Mouse (Mus musculus): ENCODE measurements around the gene Sprr1a. TPM values are rescaled to one million over a fixed set of nuclear protein-coding genes. Genes with fewer than 3 reads are reported as not detected.

Gene Sprr1a
- not detected in 4 replicates for total RNA-seq (2023; ENCODE audit: inconsistent age)

GRCm38 (mm10) chr3:92485863-92486262 is at the start of gene Sprr1a:
Sprr1a (minus strand) TSS chr3:92485895.

GRCm38 (mm10) chr3:92534411-92534810 is 48.7 kb upstream of the Sprr1a start, which contains the start of gene 2310046K23Rik:
2310046K23Rik (minus strand) TSS chr3:92534511.

GRCm38 (mm10) chr3:92500393-92500792 is 14.7 kb upstream of the Sprr1a start, which contains the start of gene Sprr4:
Sprr4 (minus strand) TSS chr3:92500493.

GRCm38 (mm10) chr3:92458620-92459019 is 27.1 kb downstream of the Sprr1a start, which contains the start of gene Sprr3:
Sprr3 (minus strand) TSS chr3:92458720.

GRCm38 (mm10) chr3:92438689-92439088 is 47.0 kb downstream of the Sprr1a start, which contains the start of gene Sprr1b:
Sprr1b (minus strand) TSS chr3:92438789.

Other genes starting within 250 kb of the Sprr1a start
- gene Sprr2a3, start 200.5 kb downstream of the Sprr1a start, total RNA-seq (2023; ENCODE audit: inconsistent age) = not detected in 4 replicates
- gene Sprr2b, start 169.3 kb downstream of the Sprr1a start, total RNA-seq (2023; ENCODE audit: inconsistent age) = not detected in 4 replicates
- not detected in 4 replicates for gene Sprr2d, start 146.8 kb downstream of the Sprr1a start, total RNA-seq (2023; ENCODE audit: inconsistent age)
- not detected in 4 replicates for gene Sprr2e, start 133.8 kb downstream of the Sprr1a start, total RNA-seq (2023; ENCODE audit: inconsistent age)
- gene Sprr2f, start 120.7 kb downstream of the Sprr1a start, total RNA-seq (2023; ENCODE audit: inconsistent age) = not detected in 4 replicates
- not detected in 4 replicates for gene Sprr2h, start 100.2 kb downstream of the Sprr1a start, total RNA-seq (2023; ENCODE audit: inconsistent age)
- not detected in 4 replicates for gene Sprr2i, start 77.9 kb downstream of the Sprr1a start, total RNA-seq (2023; ENCODE audit: inconsistent age)
- not detected in 4 replicates for gene Sprr2j-ps, start 67.8 kb downstream of the Sprr1a start, total RNA-seq (2023; ENCODE audit: inconsistent age)
- gene Gm9774, start 56.5 kb downstream of the Sprr1a start, total RNA-seq (2023; ENCODE audit: inconsistent age) = 0.77 to 2.1 TPM in 2 of 4 replicates, not detected in the others
- not detected in 4 replicates for gene Sprr2k, start 53.3 kb downstream of the Sprr1a start, total RNA-seq (2023; ENCODE audit: inconsistent age)
- not detected in 4 replicates for gene Sprr1b, start 47.1 kb downstream of the Sprr1a start, total RNA-seq (2023; ENCODE audit: inconsistent age)
- gene Sprr3, start 27.2 kb downstream of the Sprr1a start, total RNA-seq (2023; ENCODE audit: inconsistent age) = not detected in 4 replicates
- not detected in 4 replicates for gene Sprr4, start 14.6 kb upstream of the Sprr1a start, total RNA-seq (2023; ENCODE audit: inconsistent age)
- not detected in 4 replicates for gene 2310046K23Rik, start 48.6 kb upstream of the Sprr1a start, total RNA-seq (2023; ENCODE audit: inconsistent age)
- gene Ivl, start 87.8 kb upstream of the Sprr1a start, total RNA-seq (2023; ENCODE audit: inconsistent age) = not detected in 4 replicates
- not detected in 4 replicates for gene Smcp, start 103.1 kb upstream of the Sprr1a start, total RNA-seq (2023; ENCODE audit: inconsistent age)
- not detected in 4 replicates for gene 2210017I01Rik, start 121.6 kb upstream of the Sprr1a start, total RNA-seq (2023; ENCODE audit: inconsistent age)
- not detected in 4 replicates for gene Lce6a, start 135.8 kb upstream of the Sprr1a start, total RNA-seq (2023; ENCODE audit: inconsistent age)
- gene Lce1a1, start 162.4 kb upstream of the Sprr1a start, total RNA-seq (2023; ENCODE audit: inconsistent age) = not detected in 4 replicates
- gene Lce1b, start 171.0 kb upstream of the Sprr1a start, total RNA-seq (2023; ENCODE audit: inconsistent age) = not detected in 4 replicates
- gene Lce1a2, start 184.4 kb upstream of the Sprr1a start, total RNA-seq (2023; ENCODE audit: inconsistent age) = not detected in 4 replicates
- not detected in 4 replicates for gene Lce1c, start 193.4 kb upstream of the Sprr1a start, total RNA-seq (2023; ENCODE audit: inconsistent age)
- not detected in 4 replicates for gene Lce1d, start 201.3 kb upstream of the Sprr1a start, total RNA-seq (2023; ENCODE audit: inconsistent age)
- not detected in 4 replicates for gene Lce1e, start 223.2 kb upstream of the Sprr1a start, total RNA-seq (2023; ENCODE audit: inconsistent age)
- gene Lce1f, start 234.5 kb upstream of the Sprr1a start, total RNA-seq (2023; ENCODE audit: inconsistent age) = not detected in 4 replicates

Data from B cell, adult (primary cell).